ENCODE assay signal across 19 mouse cellular contexts in genomic region chr6:30600995-30601394, GRCm38 (mm10). TPM values are rescaled to one million over a fixed set of nuclear protein-coding genes. Genes with fewer than 3 reads are reported as not detected.
"Had no signal": no experiment of that assay in that cellular context is flagged by ENCODE, and none has a peak within 500 bp of the region (broad histone marks: within the 10 kb centered on the region; RNA-seq: fewer than 3 reads in every experiment).

No protein-coding gene starts in this region.

- H3K4me2 ChIP-seq: lung, embryonic 15.5 days; midbrain, embryonic 12.5 days; neural tube, embryonic 12.5 days had no signal

- H3K27ac ChIP-seq: lung, embryonic 15.5 days; macrophage; midbrain, embryonic 12.5 days; neural tube, embryonic 12.5 days had no signal

- H3K4me1 ChIP-seq: megakaryocyte, embryonic 14.5 days; midbrain, embryonic 12.5 days had no signal

- H3K9ac ChIP-seq: liver, postnatal 0 days; lung, embryonic 15.5 days; midbrain, embryonic 12.5 days; neural tube, embryonic 12.5 days had no signal

- H3K36me3 ChIP-seq: lung, embryonic 15.5 days; midbrain, embryonic 12.5 days; neural tube, embryonic 12.5 days had no signal

- H3K4me3 ChIP-seq: lung, embryonic 15.5 days; megakaryocyte, embryonic 14.5 days; midbrain, embryonic 12.5 days; neural tube, embryonic 12.5 days had no signal

- ATAC-seq: liver, postnatal 0 days; lung, postnatal 0 days had no signal

- DNase-seq: liver, postnatal 0 days; lung, adult 2 months; lung, postnatal 14 days; lung, postnatal 36 days; midbrain, embryonic 14.5 days; right cerebral cortex, postnatal 14 days; thymus, adult 18-20 months; thymus, postnatal 25 days; thymus, postnatal 4 days had no signal

- H3K27me3 ChIP-seq: lung, embryonic 15.5 days; midbrain, embryonic 12.5 days; neural tube, embryonic 12.5 days had no signal

- H3K9me3 ChIP-seq: lung, embryonic 15.5 days; megakaryocyte, embryonic 14.5 days; midbrain, embryonic 12.5 days; neural tube, embryonic 12.5 days had no signal

RNA-seq across cellular contexts. Expression of gene Cpa5, which starts 9.8 kb away (rescaled TPM):
- polyA plus RNA-seq: liver, postnatal 0 days; lung, adult 2 months; lung, embryonic 15.5 days; lung, postnatal 0 days; macrophage; midbrain, embryonic 14.5 days; midbrain, postnatal 0 days; neural tube, embryonic 12.5 days; neural tube, embryonic 14.5 days; thymus, postnatal 0 days had no signal

RNA-seq across cellular contexts. Expression of gene Cpa4, which starts 32.8 kb away (rescaled TPM):
- polyA plus RNA-seq: liver, postnatal 0 days; macrophage; thymus, postnatal 0 days; urinary bladder, adult 2 months had no signal

RNA-seq across cellular contexts. Expression of gene Cpa1, which starts 38.0 kb away (rescaled TPM):
- polyA plus RNA-seq: macrophage had no signal
